8 mouse cellular contexts compared by ENCODE assay signal in the genomic region with DNA sequence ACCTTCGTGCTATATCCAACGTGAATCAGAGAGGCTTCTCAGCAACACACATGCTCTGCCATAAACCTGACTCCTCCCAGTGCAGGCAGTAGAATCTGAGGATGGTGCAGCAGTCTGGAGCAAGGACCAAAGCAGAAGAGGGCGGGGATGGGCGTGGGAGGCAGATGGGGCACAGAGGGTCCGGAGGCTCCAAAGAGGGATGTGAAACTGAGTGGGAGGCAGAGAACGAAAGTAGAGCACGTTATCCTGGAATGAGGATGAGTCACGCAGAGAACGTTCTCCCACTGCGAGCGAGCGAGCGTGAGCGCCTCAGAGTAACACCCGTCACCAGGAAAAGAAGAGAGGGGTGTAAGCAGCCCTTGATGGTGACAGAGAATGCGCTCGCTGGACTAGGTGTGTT. TPM values are rescaled to one million over a fixed set of nuclear protein-coding genes. Genes with fewer than 3 reads are reported as not detected.
A peak's percentile ranks its signal among the peaks of the same experiment; 100 is the strongest.
DNase-seq lines count a peak whose midpoint lies in the region; ATAC-seq lines count a peak whose summit lies in the region.

No protein-coding gene starts in this region.

- H3K4me3 ChIP-seq in kidney, embryonic 15.5 days (replicated peaks) = no peak overlapping the region
- H3K4me3 ChIP-seq in hindbrain, embryonic 10.5 days = no peak overlapping the region

- 52% methylated on average over 17 of the region's 17 CpGs for WGBS in kidney, embryonic 15.5 days
- 85% methylated on average over 17 of the region's 17 CpGs for WGBS in hindbrain, embryonic 10.5 days

- H3K4me2 ChIP-seq in kidney, embryonic 15.5 days = peak overlapping the region; percentile 30

- DNase-seq in kidney, postnatal 25 days = no peak
- DNase-seq in layer of hippocampus, adult 11-12 months (ENCODE audit: low spot score) = peak; percentile 73
- peak; percentile 32 for DNase-seq in lung, postnatal 10 days
- DNase-seq in urinary bladder, postnatal 4 days (ENCODE audit: low spot score in 2 of 2) = peak; percentile 39 to 64
- DNase-seq in hindbrain, embryonic 10.5 days (ENCODE audit: low spot score) = no peak
- no peak for DNase-seq in spleen, postnatal 10 days (ENCODE audit: low spot score in 2 of 2)

- no peaks in the 10 kb centered on the region for H3K36me3 ChIP-seq in kidney, embryonic 15.5 days
- H3K36me3 ChIP-seq in hindbrain, embryonic 10.5 days = no peaks in the 10 kb centered on the region

- H3K27me3 ChIP-seq in kidney, embryonic 15.5 days = no peaks in the 10 kb centered on the region
- H3K27me3 ChIP-seq in hindbrain, embryonic 10.5 days (ENCODE audit: insufficient read depth, poor library complexity, severe bottlenecking) = no peaks in the 10 kb centered on the region

- no peak overlapping the region for H3K27ac ChIP-seq in kidney, embryonic 15.5 days
- no peak overlapping the region for H3K27ac ChIP-seq in hindbrain, embryonic 10.5 days

- H3K4me1 ChIP-seq in kidney, embryonic 15.5 days = peaks cover 7% of the 10 kb centered on the region
- peaks cover 14% of the 10 kb centered on the region; the same call in 1 of the 2 replicates for H3K4me1 ChIP-seq in hindbrain, embryonic 10.5 days (replicated peaks)

- no peak overlapping the region for H3K9ac ChIP-seq in kidney, embryonic 15.5 days

- H3K9me3 ChIP-seq in kidney, embryonic 15.5 days (replicated peaks) = no peaks in the 10 kb centered on the region
- H3K9me3 ChIP-seq in hindbrain, embryonic 10.5 days = no peaks in the 10 kb centered on the region

- 0 out of 2 replicates have a peak, but pooled peaks have one; percentile 33 for ATAC-seq in kidney, embryonic 15.5 days (replicated peaks; ENCODE audit: low FRiP score)
- peak; percentile 97 for ATAC-seq in frontal cortex, adult (ENCODE audit: low TSS enrichment)

RNA-seq across cellular contexts. Expression of gene Slc30a1, which starts 12.2 kb away (rescaled TPM):
- polyA plus RNA-seq in kidney, embryonic 15.5 days (2015; fragmentation: Nextera tagmentation; extraction: Ambion mirVana) = 2.6 and 3.5 TPM in 2 replicates
- 1.3 and 1.6 TPM in 2 replicates for polyA plus RNA-seq in hindbrain, embryonic 10.5 days (2016; fragmentation: Nextera tagmentation; extraction: Ambion mirVana)

Comparison
In these comparisons a context has a peak if more than half of its experiments do, and no peak if none do; other contexts are left out.
1. DNase-seq: peak in layer of hippocampus, adult 11-12 months (single experiment), lung, postnatal 10 days (single experiment) and urinary bladder, postnatal 4 days (2 of 2); none in kidney, postnatal 25 days (0 of 2), hindbrain, embryonic 10.5 days (single experiment) and spleen, postnatal 10 days (0 of 2).